Mouse (Mus musculus): Measurements from ENCODE around the gene Tnfrsf13b.

Gene Tnfrsf13b

DNA sequence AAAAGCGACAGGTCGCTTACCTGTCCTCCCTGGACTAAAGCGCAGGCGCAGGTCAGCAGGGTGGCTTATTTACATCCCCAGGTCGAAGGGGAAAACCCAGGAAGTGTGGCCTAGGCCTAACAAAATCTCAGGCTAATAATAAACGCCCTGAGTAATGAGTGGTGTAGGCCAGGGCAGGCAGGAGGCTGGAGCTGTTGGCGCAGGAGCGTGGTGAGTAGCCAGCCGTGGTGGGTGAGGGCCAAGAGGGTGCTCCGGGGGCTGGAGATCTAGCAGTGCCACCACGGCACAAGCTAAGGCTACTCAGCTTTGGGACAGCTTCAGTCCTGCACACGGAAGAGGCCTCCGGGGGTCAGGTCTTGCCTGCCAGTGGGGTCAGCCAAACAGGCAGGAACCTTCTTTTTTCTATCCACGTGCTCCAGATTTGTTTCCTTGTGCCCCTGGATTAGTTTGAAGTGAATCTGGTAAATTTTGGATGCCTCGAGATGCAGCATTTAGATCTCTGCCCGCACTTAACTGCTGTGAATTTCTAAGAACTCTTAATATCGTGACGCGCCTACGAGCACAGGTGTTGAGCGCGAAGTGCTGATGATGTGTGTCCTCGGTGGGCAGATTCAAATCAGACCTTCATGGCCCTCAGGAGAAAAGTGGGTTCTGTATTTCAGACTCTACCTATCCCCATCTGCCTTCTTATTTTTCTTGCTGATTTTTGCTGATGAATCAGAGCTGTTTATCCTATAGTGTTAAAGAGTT, at the start of gene Tnfrsf13b:
Gene Tnfrsf13b (plus strand): TSS at position 150 of the 750 bp plus-strand sequence.
- DNase-seq (ENCODE audit: inconsistent age in 2 of 2, low spot score in 1 of 2), result no peak

GRCm38 (mm10) chr11:61081624-61082023, 44.9 kb upstream of the Tnfrsf13b start:
- DNase-seq (ENCODE audit: inconsistent age in 2 of 2, low spot score in 1 of 2), result no peak

- DNase-seq (ENCODE audit: inconsistent age in 2 of 2, low spot score in 1 of 2), result no peak
These were observed 36.4 kb upstream of the Tnfrsf13b start for GRCm38 (mm10) chr11:61090195-61090594.

GRCm38 (mm10) chr11:61091192-61091591, 35.4 kb upstream of the Tnfrsf13b start:
- DNase-seq (ENCODE audit: inconsistent age in 2 of 2, low spot score in 1 of 2), result no peak

GRCm38 (mm10) chr11:61091642-61092262, 34.8 kb upstream of the Tnfrsf13b start:
- DNase-seq (ENCODE audit: inconsistent age in 2 of 2, low spot score in 1 of 2), result peak; percentile 55 to 87

DNA sequence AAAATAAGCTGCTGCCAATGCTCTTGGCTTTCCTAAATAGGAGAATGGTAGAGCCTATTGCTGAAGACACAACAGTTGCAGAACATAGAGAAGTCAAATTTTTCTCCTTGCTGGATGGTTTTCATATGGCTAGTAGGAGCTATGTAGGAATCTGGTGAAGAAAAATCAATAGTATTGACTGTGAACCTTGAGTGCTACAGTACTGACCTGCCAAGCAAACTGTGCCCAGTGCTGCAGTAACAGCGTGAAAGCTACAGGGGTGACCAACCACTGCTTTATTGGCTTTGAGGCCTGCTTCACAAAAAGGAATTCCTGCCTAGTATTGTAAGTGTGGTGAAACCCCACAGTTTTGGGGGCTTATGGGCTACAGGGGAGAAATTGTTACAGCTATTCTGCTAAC, 28.5 kb upstream of the Tnfrsf13b start:
- DNase-seq (ENCODE audit: inconsistent age in 2 of 2, low spot score in 1 of 2), result no peak

DNA sequence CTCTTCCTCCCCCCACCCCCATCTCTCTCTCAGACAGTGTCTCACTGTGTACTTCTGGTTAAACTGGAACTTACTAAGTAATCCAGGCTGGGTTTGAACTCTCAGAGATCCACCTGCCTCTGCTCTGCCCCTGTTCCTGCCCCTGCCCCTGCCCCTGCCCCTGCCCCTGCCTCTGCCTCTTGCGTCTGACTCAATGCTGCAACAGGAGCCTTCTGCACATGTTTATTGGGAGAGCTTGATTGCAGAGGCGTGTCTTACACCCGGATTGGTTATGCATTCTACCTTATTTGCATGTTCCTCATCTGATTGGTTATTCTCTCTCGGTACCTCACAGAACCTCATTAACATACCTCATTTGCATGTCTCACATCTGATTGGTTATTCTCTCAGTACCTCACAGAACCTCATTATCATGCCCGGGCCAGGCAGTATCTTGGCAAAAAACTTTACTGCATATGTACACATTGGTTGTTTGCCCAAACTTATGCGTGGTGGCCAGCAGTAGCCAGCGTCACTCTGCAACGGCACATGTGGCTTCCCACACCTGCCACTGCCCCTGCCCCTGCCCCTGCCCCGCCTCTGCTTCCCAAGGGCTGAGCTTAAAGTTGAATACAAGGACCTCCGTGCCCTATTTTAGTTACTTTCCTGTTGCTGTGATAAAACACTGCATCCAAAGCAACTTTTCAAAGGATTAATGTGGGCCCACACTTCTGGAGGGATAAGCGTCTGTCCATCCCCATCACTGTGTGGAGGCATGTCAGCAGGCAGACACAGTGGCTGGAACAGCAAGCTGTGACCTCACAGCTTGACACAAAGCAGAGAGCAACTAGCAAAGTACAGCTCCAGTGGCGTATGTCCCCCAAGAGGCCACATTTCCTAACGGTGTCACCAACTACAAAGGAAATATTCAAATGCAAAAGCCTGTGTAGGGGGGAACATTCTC, 23.9 kb upstream of the Tnfrsf13b start:
- no peak for DNase-seq (ENCODE audit: inconsistent age in 2 of 2, low spot score in 1 of 2)

DNA sequence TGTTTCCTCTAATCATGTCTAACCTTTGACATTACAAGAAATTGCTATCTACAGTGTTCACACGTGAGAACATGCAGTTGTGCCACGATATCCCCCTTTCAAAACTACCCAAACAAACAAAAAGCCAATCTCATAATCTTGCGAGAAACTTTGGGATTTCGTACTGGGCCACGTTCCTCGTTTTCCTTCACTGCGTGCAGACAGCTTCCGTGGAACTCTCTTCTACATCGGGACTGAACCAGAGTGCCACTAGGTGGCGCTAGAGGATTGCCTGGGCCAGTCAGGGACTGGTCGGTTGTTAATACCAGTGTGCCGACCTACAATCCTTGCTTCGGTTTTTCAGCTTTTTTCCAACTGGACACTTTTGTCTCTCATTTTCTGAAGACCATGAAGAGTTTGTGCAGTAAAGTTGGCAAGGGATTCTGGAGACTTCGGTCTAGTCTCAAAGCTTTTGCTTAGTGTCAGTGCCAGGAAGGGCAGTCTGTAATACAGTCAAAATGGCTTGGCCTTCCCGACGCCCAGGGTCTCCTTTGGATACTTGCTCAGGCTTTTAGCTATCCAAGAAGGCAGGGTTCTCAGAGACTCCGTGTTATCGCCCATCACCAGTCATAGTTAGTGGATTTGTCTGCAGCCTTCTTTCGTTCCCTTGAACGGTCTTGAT, 22.2 kb upstream of the Tnfrsf13b start:
- DNase-seq (ENCODE audit: inconsistent age in 2 of 2, low spot score in 1 of 2), result peak; percentile 84 to 95

DNA sequence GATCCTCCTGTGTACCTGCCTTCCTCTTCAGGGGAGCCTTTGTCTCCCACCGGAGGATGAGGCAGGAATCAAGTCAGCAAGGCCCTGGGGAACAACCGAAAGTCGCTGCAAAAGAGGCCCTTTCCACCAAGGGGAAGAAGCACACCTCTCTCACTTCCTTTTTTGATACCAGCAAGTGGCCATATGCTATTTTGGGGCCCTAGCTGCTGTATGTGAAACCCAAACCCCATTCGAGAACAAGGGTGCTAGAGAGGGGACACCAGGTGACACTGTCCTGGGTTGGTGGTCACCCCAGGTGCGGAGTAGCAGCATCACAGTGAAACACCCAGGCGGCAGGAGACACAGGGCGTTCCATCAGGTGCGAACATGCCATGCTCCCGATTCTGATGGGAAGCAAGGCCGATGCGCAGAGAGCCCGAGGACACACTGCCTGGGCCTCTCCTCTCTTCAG, 17.6 kb upstream of the Tnfrsf13b start:
- no peak for DNase-seq (ENCODE audit: inconsistent age in 2 of 2, low spot score in 1 of 2)

DNA sequence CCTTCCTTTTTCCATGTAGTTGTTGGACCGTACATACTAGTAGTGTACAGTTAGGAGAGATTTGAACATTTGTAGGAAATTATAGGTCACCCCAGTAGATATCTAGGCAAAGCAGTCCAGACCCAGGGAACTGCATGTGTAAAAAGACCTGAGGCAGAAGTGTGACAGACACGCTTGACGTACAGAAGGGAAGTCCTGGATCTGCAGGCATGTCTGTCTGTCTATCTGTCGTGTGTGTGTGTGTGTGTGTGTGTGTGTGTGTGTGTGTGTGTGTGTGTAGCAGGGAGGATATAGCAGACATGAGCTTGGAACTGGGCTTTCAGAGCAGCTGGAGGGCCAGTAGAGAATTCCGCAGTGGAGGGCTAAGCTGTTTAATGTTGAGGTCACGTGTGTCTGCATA, 16.8 kb upstream of the Tnfrsf13b start:
- DNase-seq (ENCODE audit: inconsistent age in 2 of 2, low spot score in 1 of 2), result no peak

GRCm38 (mm10) chr11:61110113-61110512, 16.4 kb upstream of the Tnfrsf13b start:
- DNase-seq (ENCODE audit: inconsistent age in 2 of 2, low spot score in 1 of 2), result no peak

DNA sequence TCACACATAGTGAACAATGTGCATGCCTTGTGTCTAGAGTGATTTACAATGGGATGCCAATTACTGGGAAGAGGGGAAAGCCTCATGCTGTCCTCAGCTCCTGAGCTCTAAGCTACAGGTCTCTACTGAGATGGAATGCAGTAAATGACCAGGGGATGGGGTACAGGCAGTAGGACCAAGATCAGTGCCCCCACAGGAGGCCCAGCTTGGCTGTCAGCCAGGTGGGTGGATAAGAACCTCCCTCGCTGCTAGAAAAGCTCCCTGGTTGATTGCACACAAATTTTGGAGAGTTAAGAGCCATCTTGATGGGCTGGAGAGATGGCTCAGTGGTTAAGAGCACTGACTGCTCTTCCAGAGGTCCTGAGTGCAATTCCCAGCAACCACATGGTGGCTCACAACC, 15.6 kb upstream of the Tnfrsf13b start:
- no peak for DNase-seq (ENCODE audit: inconsistent age in 2 of 2, low spot score in 1 of 2)

GRCm38 (mm10) chr11:61111472-61111871, 15.1 kb upstream of the Tnfrsf13b start:
- no peak for DNase-seq (ENCODE audit: inconsistent age in 2 of 2, low spot score in 1 of 2)

- DNase-seq (ENCODE audit: inconsistent age in 2 of 2, low spot score in 1 of 2), result no peak
These were observed 14.1 kb upstream of the Tnfrsf13b start for GRCm38 (mm10) chr11:61112323-61112995.

GRCm38 (mm10) chr11:61116226-61116625, 10.3 kb upstream of the Tnfrsf13b start:
- no peak for DNase-seq (ENCODE audit: inconsistent age in 2 of 2, low spot score in 1 of 2)

DNA sequence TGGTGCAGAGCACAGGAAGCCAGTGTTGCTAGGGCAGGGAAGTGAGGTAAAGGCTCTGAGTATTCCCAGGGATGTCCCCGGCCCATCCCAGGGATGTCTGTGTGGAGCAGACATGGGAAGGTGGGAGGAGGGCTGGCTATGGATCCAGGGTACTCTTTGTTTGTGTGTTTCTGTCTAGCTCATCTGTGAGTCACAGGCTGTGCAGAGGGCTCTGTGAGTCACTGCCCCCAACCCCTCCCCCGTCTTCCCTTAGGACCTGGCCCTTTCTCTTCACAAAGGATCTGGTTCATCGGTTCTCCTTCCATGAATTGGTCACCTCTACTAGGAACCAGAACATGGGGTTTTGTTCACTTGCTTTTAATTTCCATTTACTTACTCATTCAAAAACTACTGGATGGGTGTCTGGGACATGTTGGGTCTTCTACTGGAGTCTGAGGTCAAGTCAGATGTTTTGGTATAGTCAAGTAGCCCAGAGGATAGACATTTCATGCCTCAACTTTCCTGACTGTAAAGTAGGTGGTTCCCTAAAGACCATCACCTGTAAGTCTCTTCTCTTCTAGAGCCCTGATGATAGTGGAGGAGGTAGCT, 6.5 kb upstream of the Tnfrsf13b start:
- DNase-seq (ENCODE audit: inconsistent age in 2 of 2, low spot score in 1 of 2), result peak in 1 of 2 experiments; percentile 23

DNA sequence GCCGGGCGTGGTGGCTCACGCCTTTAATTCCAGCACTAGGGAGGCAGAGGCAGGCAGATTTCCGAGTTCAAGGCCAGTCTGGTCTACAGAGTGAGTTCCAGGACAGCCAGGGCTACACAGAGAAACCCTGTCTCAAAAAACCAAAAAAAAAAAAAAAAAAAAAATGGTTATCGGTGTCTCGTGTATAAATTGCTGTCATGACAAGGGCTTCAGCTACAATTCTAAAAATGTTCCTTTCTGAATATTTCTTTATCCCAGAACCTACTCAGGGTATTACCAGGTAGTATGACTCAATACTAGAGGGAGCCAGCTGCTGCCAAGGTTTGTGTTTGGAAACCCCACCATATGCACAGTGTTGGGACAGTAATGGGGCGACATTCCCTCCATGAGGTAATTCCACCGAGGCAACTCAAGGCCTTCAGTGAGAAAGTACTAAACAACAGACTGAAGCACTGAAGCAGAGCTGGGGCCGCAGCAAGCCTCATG, 4.2 kb upstream of the Tnfrsf13b start:
- DNase-seq (ENCODE audit: inconsistent age in 2 of 2, low spot score in 1 of 2), result no peak

DNA sequence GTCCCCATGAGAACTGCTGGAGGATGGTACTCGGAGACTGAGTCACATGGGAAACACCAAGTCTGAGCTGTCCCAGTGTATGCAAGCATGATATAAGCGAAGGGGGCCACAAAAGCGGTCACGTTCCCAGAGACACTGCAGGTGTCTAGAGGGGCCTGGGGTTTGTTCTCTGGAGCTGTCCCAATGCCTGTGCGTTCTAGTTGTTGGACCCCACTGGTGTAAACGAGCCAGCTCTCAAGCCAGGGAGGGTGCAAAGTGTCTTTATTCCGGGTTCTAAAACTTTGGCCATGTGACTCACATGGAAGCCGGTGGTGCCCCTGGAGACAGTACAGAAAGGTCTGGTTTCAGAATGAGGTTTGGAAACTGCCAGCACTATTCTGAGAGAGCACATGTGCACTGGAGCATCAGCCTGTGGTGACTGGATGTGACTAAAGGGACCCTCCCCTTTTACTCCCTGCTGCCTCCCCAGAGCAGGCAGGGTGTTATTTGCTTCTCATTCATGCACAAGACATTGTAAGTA, 3.7 kb upstream of the Tnfrsf13b start:
- DNase-seq (ENCODE audit: inconsistent age in 2 of 2, low spot score in 1 of 2), result no peak

DNA sequence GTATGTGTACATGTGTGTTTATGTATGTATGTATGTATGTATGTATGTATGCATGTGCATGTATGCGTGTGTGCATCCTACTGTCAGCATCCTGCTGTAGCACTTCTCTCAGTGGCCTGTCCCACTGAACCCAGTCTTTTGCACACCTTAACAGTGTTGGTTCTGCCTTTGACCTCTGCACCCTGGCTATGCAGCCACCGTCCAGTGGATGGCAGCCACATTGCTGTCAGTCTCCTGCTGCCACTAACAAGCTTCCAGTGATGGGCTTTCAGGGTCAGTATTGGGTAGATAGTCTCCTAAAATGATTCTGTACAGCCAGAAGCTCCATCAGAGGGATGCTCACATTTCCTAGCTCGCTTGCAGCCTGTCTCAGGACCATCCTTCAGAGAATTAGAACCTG, 2.7 kb upstream of the Tnfrsf13b start:
- DNase-seq (ENCODE audit: inconsistent age in 2 of 2, low spot score in 1 of 2), result no peak

GRCm38 (mm10) chr11:61125970-61126369, 585 bp upstream of the Tnfrsf13b start:
- DNase-seq (ENCODE audit: inconsistent age in 2 of 2, low spot score in 1 of 2), result no peak
